Mouse (Mus musculus): ENCODE data around the gene Ndn.

DNA sequence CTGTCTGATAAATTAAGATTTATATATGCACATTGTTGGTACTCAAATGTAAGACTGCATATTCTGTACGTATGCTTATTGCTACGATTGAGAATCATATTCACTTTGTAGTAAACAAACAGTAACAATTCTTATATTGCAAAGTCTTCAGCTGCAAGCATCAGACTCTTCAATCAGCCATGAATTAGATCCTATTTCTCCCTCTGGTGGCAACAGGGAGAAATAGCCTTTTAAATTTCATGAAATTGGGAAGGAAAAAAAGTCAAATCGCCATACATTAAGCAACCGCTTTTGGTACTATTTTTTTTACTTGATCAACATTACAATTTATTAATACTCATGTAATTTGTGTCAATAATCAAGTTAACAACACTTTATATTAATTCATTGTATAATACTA, 41.9 kb downstream of the Ndn start:
- TF ChIP-seq GATA1 (IDR thresholded peaks at IDR 0.05; ENCODE audit: low read length) = no peak
- TF ChIP-seq TAL1 (IDR thresholded peaks at IDR 0.05; ENCODE audit: low read length) = no peak

All from erythroblast, embryonic 14.5 days (primary cell).